Mouse (Mus musculus) kidney, embryonic 16.5 days (tissue): ENCODE data around the gene Acvrl1. TPM values are rescaled to one million over a fixed set of nuclear protein-coding genes. Genes with fewer than 3 reads are reported as not detected.

Experiments used
- ATAC-seq: fragments of 200-750 bp; cut with Nextera tagmentation; 2 replicates; pipeline ENCODE4 v1.8.0; 2017; ENCODE audit warnings: moderate TSS enrichment; ENCODE audit not compliant: low FRiP score, low TSS enrichment
- H3K27ac ChIP-seq: fragments of 300-500 bp; sonication (generic); 2 replicates; pipeline ENCODE4 v1.5.1; 2014; ENCODE audit warnings: low read length
- H3K27me3 ChIP-seq: fragments of 300-500 bp; sonication (generic); 2 replicates; pipeline ENCODE4 v1.6.1; 2014; ENCODE audit warnings: low read length, control low read depth, mixed read lengths; ENCODE audit not compliant: insufficient read depth
- H3K36me3 ChIP-seq: fragments of 300-500 bp; sonication (generic); 2 replicates; pipeline ENCODE4 v1.6.1; 2014; ENCODE audit warnings: low read length, control low read depth, mixed read lengths; ENCODE audit not compliant: insufficient read depth
- H3K4me1 ChIP-seq: fragments of 300-500 bp; sonication (generic); 2 replicates; pipeline ENCODE4 v1.6.1; 2014; ENCODE audit warnings: low read length, control low read depth, mixed read lengths; ENCODE audit not compliant: insufficient read depth
- H3K4me2 ChIP-seq: fragments of 300-500 bp; sonication (generic); replicated peaks from 2 replicates; pipeline ENCODE4 v1.6.1; 2014; ENCODE audit warnings: low read depth, low read length
- H3K4me3 ChIP-seq: fragments of 300-500 bp; sonication (generic); 2 replicates; pipeline ENCODE4 v1.5.1; 2014; ENCODE audit warnings: mild to moderate bottlenecking, low read length
- H3K9ac ChIP-seq: fragments of 300-500 bp; sonication (generic); replicated peaks from 2 replicates; pipeline ENCODE4 v1.6.1; 2014; ENCODE audit warnings: low read length
- H3K9me3 ChIP-seq: fragments of 300-500 bp; sonication (generic); 2 replicates; pipeline ENCODE4 v1.6.1; 2016; ENCODE audit warnings: low read length, control low read depth
- WGBS: fragments of 180-500 bp; shearing (Covaris S2); extraction: QIAGEN DNeasy Blood & Tissue Kit; methylation state at CpG from one replicate; pipeline ENCODE4 v1.1.7; 2014; 5-methylcytosine and 5-hydroxymethylcytosine counted together
- polyA plus RNA-seq: library from polyadenylated mRNA; unstranded; fragments of >200 nt; fragmentation: Nextera tagmentation; extraction: Ambion mirVana; gene quantifications from 2 replicates; pipeline ENCODE4 v1.2.1, GENCODE M21; 2015

The Acvrl1 gene
- polyA plus RNA-seq, 1 experiment from 2014 or later: 24.4 TPM

DNA sequence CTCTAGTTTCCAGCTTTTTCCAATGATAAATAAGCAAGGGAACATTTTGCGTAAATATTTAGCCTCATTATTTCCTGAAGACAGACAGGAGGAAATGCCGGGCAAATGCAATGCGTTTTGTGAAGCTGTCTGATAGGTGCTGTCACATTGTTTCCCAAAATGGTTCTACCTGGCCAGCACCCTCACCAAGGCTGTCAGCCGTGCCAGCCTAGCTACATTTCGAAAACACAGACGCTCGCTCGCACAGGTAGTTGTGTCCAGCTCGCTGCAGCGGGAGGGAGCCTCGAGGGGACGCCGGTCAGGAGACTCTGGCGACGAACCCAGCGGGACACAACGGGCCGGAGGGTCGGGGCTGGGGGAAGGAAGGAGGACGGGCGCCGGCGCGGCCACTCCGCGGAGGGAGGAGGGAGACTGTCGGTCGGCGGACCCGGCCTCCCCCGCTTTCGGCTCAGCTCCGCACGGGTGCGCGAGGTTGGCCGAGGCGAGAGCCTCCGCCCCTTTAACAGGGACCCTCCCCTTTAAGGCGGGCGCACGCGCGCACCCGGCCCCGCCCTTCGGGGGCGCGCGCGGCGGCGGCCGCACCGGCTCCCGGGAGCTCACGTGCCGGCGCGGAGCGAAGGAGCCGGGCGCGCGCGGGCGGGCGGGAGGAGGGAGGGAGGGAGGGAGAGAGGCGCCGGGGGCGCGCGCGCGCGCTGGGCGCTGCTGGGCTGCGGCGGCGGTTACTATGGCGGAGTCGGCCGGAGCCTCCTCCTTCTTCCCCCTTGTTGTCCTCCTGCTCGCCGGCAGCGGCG lies 45.3 kb downstream of the Acvrl1 start, which contains the start of gene Acvr1b:
Gene Acvr1b, plus strand, starts transcription at position 647 of the 791 bp plus-strand sequence.
- under 1% methylated on average over 48 of the region's 87 CpGs for WGBS
- Histone ChIP-seq H3K9me3 (no peaks in the 10 kb centered on the region), H3K4me3 (peak within 1 kb of the TSS; percentile 83), H3K27ac (peak within 1 kb of the TSS; percentile 55), H3K27me3 (no peaks in the 10 kb centered on the region), H3K9ac (peak within 1 kb of the TSS; percentile 96), H3K4me2 (peak within 1 kb of the TSS; percentile 94), H3K4me1 (peaks cover 33% of the 10 kb centered on the region), H3K36me3 (no peaks in the 10 kb centered on the region)
- peak; percentile 91 for ATAC-seq

DNA sequence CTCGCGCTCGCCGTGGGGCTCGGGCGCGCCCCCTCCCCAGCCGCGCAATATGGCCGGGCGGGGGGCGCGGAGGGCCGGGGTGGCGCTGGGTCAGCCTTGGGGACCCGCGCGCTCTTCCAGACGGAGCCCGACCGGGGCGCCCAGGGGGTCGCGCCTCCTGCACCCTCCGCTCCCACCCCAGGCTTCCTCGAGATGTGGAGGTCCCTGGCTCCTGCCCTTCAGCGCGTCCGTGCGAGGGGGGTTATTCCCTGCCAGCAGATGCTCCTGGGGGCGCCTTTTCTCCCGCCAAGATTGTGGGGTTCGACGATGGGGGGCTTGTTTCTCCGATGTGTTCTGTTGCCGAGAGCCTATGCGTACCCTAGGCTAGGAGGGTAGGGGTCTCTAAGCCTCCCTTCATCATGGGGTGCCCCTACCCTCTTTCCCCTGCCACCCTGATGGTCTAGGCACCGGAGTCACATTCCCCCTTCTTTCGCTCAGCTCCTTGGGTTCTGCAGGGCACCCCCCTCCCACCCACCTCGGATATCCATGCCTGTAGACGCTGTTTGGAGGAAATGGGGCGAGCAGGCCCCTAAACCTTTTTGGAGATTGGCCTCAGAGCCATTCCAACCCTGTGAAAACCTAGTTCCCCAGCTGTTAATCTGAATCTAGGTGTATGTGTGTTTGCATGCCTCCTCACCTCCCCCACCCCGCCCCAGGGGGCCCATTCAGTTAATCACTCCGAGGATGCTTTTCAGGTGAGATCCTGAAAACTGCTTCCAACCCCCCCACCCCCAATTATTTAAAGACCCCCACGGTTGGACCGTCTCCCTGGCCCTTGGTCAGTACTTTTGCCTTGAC lies 46.2 kb downstream of the Acvrl1 start:
- H3K27ac ChIP-seq: peak overlapping the region; percentile 55
- no peaks in the 10 kb centered on the region for H3K9me3 ChIP-seq
- H3K4me1 ChIP-seq: peaks cover 33% of the 10 kb centered on the region
- H3K4me3 ChIP-seq: peak overlapping the region; percentile 83
- under 1% methylated on average over 27 of the region's 46 CpGs for WGBS
- no peaks in the 10 kb centered on the region for H3K36me3 ChIP-seq
- H3K9ac ChIP-seq: peak overlapping the region; percentile 96
- ATAC-seq: peak; percentile 60
- no peaks in the 10 kb centered on the region for H3K27me3 ChIP-seq
- H3K4me2 ChIP-seq: peak overlapping the region; percentile 94

DNA sequence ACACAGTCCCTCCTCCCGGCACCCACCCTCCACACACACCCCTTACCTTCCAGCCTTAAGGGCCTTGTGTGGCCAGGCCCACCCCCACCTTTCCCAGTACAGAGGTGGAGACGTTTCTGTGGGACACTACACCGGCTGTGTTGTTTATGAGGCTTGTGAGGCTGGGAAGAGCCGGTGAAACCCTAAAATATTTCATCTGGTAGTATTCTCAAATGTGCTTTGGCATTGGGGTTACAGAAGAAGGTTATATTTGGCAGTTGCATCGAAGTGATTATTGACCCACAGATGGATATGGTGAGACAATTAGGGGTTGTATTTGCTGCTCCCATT lies 46.8 kb downstream of the Acvrl1 start:
- 7% methylated on average over 5 of the region's 5 CpGs for whole genome bisulfite sequencing

DNA sequence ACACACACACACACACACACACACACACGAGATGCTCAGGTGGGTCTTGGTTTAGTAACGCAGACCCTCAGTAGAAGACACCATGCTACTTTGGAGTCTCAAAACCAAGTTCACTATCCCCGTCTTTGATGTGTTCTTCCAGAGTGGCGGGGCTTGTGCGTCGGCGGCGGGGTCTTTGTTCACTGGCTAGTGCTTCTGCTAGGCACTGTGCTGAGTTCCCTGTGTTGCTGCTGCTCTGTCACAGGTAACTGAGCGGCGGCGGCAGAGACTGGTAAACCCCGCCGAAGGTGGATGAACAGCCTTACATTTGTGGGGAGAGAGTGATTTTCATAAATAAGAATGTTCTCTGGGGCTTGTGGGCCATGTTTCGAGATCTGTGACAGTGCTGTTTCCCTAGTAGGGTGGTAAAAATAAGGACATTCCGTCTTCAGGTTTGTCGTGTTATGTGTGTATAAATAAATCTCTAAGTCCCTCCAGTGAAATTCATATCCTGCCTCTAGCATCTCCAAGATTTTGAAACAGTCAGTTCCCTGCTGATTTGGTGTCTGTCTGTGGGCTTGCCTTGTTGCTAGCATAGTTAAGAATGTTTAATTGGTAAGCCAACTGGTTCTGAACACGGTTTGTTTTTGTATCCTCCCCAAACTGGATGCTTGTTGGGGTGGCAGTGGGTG lies 47.4 kb downstream of the Acvrl1 start:
- no peaks in the 10 kb centered on the region for H3K9me3 ChIP-seq
- ATAC-seq: no peak
- peak overlapping the region; percentile 94 for H3K4me2 ChIP-seq
- H3K4me1 ChIP-seq: peaks cover 43% of the 10 kb centered on the region
- no peaks in the 10 kb centered on the region for H3K36me3 ChIP-seq
- H3K27ac ChIP-seq: peak overlapping the region; percentile 15; the same call in 1 of the 2 replicates
- 20% methylated on average over 17 of the region's 17 CpGs for WGBS
- no peaks in the 10 kb centered on the region for H3K27me3 ChIP-seq
- peak overlapping the region; percentile 96 for H3K9ac ChIP-seq
- H3K4me3 ChIP-seq: peak overlapping the region; percentile 83

More for the DNA sequence above, 46.8 kb downstream of the Acvrl1 start:
- no peak for ATAC-seq
- Histone ChIP-seq H3K4me2 (peak overlapping the region; percentile 94), H3K27me3 (no peaks in the 10 kb centered on the region), H3K27ac (no peak overlapping the region), H3K9ac (peak overlapping the region; percentile 96), H3K9me3 (no peaks in the 10 kb centered on the region), H3K36me3 (no peaks in the 10 kb centered on the region), H3K4me3 (peak overlapping the region; percentile 83), H3K4me1 (peaks cover 37% of the 10 kb centered on the region)

DNA sequence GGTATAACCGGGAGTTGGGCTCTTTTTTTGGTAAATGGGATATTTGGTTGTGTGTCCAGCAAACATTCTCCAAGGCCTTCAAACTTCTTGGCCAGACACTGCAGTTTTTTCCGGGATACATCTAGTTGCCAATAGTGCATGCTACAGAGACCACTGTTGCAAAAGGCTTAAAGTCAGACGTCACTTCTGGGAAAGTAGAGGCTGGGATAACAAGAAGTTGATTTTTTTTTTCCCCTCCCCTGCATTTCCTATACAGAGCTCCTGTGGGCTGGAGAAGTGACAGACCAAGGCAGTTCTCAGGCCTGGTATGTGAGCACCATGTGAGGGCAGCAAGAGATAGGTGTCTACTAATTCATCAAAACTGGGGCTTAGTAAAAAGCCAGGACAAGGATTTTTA lies 48.0 kb downstream of the Acvrl1 start:
- Histone ChIP-seq H3K4me3 (no peak overlapping the region), H3K27ac (peak overlapping the region; percentile 15; the same call in 1 of the 2 replicates), H3K9ac (peak overlapping the region; percentile 96; the same call in 1 of the 2 replicates), H3K27me3 (no peaks in the 10 kb centered on the region), H3K9me3 (no peaks in the 10 kb centered on the region), H3K4me1 (peaks cover 48% of the 10 kb centered on the region), H3K4me2 (peak overlapping the region; percentile 94; the same call in 1 of the 2 replicates), H3K36me3 (no peaks in the 10 kb centered on the region)
- WGBS: 53% methylated on average over 3 of the region's 3 CpGs
- no peak for ATAC-seq

DNA sequence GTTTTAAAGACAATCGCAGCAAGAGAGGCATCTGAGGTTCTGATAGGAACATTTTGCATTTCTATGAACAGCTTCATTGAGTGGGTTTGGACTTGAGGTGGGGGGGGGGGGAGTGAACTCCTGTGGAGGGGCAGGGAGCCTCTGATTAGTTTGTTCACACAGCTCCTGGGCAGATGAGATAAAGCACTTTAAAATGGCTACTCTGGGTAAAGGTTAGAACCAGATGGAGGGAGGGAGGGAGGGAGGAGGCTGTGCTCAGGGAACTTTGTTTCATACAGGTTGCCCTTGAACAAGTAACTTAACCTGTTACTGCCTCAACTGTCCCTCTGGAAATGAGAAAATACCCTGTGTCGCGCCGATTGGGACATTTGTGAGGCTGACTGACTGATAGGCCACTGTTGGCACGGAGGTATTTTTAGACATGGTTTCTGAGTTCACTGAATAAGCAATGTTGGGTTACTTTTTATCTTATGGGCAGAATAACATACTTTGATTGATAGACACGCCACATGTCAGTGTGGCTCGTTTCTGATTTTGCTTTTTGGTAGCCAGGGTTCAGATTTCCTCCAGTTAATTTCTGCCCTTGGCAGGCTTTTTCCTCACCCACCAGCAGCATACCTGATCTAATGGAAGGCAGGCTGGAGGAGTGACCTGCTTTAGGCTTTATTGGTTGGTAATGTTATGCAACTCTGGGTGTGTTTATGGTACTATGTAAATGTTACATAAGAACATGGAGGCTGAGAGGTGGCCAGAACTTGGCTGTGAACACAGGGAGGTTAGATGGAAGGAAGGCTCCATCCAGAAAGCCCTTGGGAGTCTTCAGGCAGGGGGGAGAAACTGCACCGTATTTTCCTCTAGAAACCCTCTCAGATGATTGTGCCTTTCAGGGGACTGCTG lies 48.7 kb downstream of the Acvrl1 start:
- Histone ChIP-seq H3K27ac (no peak overlapping the region), H3K9ac (no peak overlapping the region), H3K27me3 (no peaks in the 10 kb centered on the region), H3K4me3 (no peak overlapping the region), H3K4me2 (no peak overlapping the region), H3K36me3 (no peaks in the 10 kb centered on the region), H3K4me1 (peaks cover 56% of the 10 kb centered on the region), H3K9me3 (no peaks in the 10 kb centered on the region)
- WGBS: 60% methylated on average over 8 of the region's 8 CpGs
- ATAC-seq: no peak

DNA sequence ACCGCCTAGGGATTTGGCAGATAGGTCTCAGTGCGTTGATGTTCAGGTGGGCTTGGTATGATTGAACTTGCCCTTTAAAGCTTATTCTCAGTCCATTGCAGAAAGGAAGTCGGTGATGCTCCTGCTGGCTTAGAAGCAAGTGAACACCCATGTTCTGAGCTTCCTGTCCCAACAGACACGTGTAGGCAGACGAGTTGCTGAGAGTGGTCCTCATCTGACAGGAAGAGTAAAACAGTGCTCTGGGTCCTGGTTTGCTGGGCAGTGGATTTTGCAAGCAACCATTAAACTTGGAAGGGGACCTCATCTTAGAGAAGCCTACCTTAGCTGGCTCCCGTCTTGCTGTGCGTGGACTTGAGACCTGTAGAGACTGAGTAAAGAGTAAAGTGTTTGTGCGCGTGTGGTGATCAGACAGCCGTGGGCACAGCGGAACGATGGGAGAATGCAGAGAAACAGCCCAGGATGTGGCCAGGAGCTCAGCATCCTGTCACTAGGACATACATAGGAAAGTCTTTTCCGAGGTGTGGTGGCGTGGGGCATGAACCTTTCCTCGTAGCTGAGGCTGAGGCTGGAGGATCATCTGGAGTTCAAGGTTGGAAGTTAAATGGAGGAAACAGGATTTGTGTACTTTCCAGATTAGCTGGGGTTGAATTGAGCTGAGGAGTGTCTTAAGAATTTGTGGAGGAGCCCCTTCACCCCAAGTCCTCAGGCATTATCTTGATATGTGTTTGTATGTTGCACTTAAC lies 52.2 kb downstream of the Acvrl1 start:
- no peaks in the 10 kb centered on the region for H3K36me3 ChIP-seq
- H3K4me1 ChIP-seq: peaks cover 59% of the 10 kb centered on the region
- H3K4me2 ChIP-seq: no peak overlapping the region
- WGBS: 64% methylated on average over 15 of the region's 15 CpGs
- H3K9me3 ChIP-seq: no peaks in the 10 kb centered on the region
- no peak for ATAC-seq
- H3K27me3 ChIP-seq: no peaks in the 10 kb centered on the region
- no peak overlapping the region for H3K27ac ChIP-seq
- H3K4me3 ChIP-seq: no peak overlapping the region
- no peak overlapping the region for H3K9ac ChIP-seq

DNA sequence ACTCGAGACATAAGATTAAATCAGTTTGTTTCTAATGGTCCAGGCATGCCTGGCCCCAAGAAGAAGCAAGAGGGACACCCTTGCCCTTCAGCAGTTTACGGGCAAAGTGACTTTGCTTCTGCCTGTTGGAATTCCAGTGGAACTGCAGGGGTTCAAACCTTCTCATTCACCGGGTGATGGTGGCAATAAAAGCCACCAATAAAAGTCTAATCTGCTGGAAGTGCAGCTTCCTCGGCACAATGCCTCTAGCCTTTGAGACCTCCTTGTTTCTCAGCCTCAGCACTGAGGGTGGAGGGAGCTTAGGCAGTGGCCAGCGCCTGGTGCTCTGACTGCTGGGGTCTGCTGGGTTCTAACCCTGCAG lies 52.8 kb downstream of the Acvrl1 start:
- no peak for ATAC-seq
- Histone ChIP-seq H3K4me3 (no peak overlapping the region), H3K4me1 (peaks cover 53% of the 10 kb centered on the region)

More for the DNA sequence above, 52.8 kb downstream of the Acvrl1 start:
- no peaks in the 10 kb centered on the region for H3K9me3 ChIP-seq
- no peak overlapping the region for H3K9ac ChIP-seq
- 27% methylated on average over 5 of the region's 5 CpGs for WGBS
- no peak overlapping the region for H3K4me2 ChIP-seq
- H3K27me3 ChIP-seq: no peaks in the 10 kb centered on the region
- H3K36me3 ChIP-seq: no peaks in the 10 kb centered on the region; the same call in 1 of the 2 replicates
- H3K27ac ChIP-seq: peak overlapping the region; percentile 19; the same call in 1 of the 2 replicates
